13 mouse cellular contexts compared by ENCODE assay signal in genomic region chr7:126356793-126357591, GRCm38 (mm10). TPM values are rescaled to one million over a fixed set of nuclear protein-coding genes. Genes with fewer than 3 reads are reported as not detected.
DNase-seq lines count a peak whose midpoint lies in the region; ATAC-seq lines count a peak whose summit lies in the region.
"Had no signal": no experiment of that assay in that cellular context is flagged by ENCODE, and none has a peak within 500 bp of the region (broad histone marks: within the 10 kb centered on the region; RNA-seq: fewer than 3 reads in every experiment).

No protein-coding gene starts in this region.

- peak overlapping the region; percentile 62 for H3K27ac ChIP-seq in forebrain, embryonic 10.5 days
- no peak overlapping the region for H3K27ac ChIP-seq in forebrain, embryonic 15.5 days (replicated peaks)
- H3K27ac ChIP-seq in stomach, embryonic 15.5 days, result no peak overlapping the region
- H3K27ac ChIP-seq: lung, embryonic 15.5 days had no signal

- H3K4me3 ChIP-seq in forebrain, embryonic 10.5 days, result no peak overlapping the region
- no peak overlapping the region for H3K4me3 ChIP-seq in forebrain, embryonic 15.5 days
- H3K4me3 ChIP-seq in stomach, embryonic 15.5 days (replicated peaks), result no peak overlapping the region
- H3K4me3 ChIP-seq: lung, embryonic 15.5 days had no signal

- no peaks in the 10 kb centered on the region for H3K9me3 ChIP-seq in forebrain, embryonic 10.5 days
- no peaks in the 10 kb centered on the region for H3K9me3 ChIP-seq in forebrain, embryonic 15.5 days
- H3K9me3 ChIP-seq in stomach, embryonic 15.5 days, result no peaks in the 10 kb centered on the region
- H3K9me3 ChIP-seq: lung, embryonic 15.5 days had no signal

- H3K27me3 ChIP-seq in forebrain, embryonic 10.5 days (ENCODE audit: poor library complexity, severe bottlenecking), result no peaks in the 10 kb centered on the region
- no peaks in the 10 kb centered on the region for H3K27me3 ChIP-seq in forebrain, embryonic 15.5 days
- H3K27me3 ChIP-seq in stomach, embryonic 15.5 days (replicated peaks), result no peaks in the 10 kb centered on the region
- H3K27me3 ChIP-seq: lung, embryonic 15.5 days; Patski had no signal

- no peaks in the 10 kb centered on the region for H3K36me3 ChIP-seq in forebrain, embryonic 10.5 days (replicated peaks)
- H3K36me3 ChIP-seq in forebrain, embryonic 15.5 days, result no peaks in the 10 kb centered on the region
- H3K36me3 ChIP-seq in stomach, embryonic 15.5 days, result no peaks in the 10 kb centered on the region
- H3K36me3 ChIP-seq: lung, embryonic 15.5 days had no signal

- DNase-seq in forebrain, embryonic 10.5 days (ENCODE audit: extremely low spot score, low spot score), result no peak
- peak; percentile 20 for DNase-seq in c-Kit-negative CD71-positive TER-119-positive erythroid progenitor cells, embryonic 14.5 days (ENCODE audit: low read depth, low spot score)
- DNase-seq in liver, result peak; percentile 73
- no peak for DNase-seq in left cerebral cortex, adult 18-20 months (ENCODE audit: low spot score in 2 of 2)
- DNase-seq in right cerebral cortex, postnatal 10 days (ENCODE audit: low spot score in 2 of 2), result no peak
- DNase-seq in T-cell, adult 2 months (ENCODE audit: low spot score), result no peak
- DNase-seq: adrenal gland, postnatal 25 days; cerebellum, postnatal 25 days; gastrocnemius, postnatal 14 days had no signal

- peaks cover 28% of the 10 kb centered on the region for H3K4me1 ChIP-seq in forebrain, embryonic 10.5 days
- no peaks in the 10 kb centered on the region for H3K4me1 ChIP-seq in forebrain, embryonic 15.5 days
- H3K4me1 ChIP-seq in stomach, embryonic 15.5 days, result no peaks in the 10 kb centered on the region
- H3K4me1 ChIP-seq: lung, embryonic 15.5 days had no signal

- no peak for ATAC-seq in forebrain, embryonic 15.5 days (replicated peaks)
- peak; percentile 68; the same call in 1 of the 2 replicates for ATAC-seq in stomach, embryonic 15.5 days (ENCODE audit: insufficient read depth, low FRiP score, low read depth)
- ATAC-seq: Patski had no signal

- H3K9ac ChIP-seq in forebrain, embryonic 15.5 days (replicated peaks), result no peak overlapping the region
- no peak overlapping the region for H3K9ac ChIP-seq in stomach, embryonic 15.5 days
- H3K9ac ChIP-seq: lung, embryonic 15.5 days had no signal

- 47% methylated on average over 7 of the region's 7 CpGs for WGBS in forebrain, embryonic 10.5 days
- 53% methylated on average over 7 of the region's 7 CpGs for WGBS in forebrain, embryonic 15.5 days
- WGBS in stomach, embryonic 15.5 days, result 40% methylated on average over 7 of the region's 7 CpGs

- no peak overlapping the region for H3K4me2 ChIP-seq in forebrain, embryonic 15.5 days (replicated peaks)
- no peak overlapping the region for H3K4me2 ChIP-seq in stomach, embryonic 15.5 days
- H3K4me2 ChIP-seq: lung, embryonic 15.5 days had no signal

RNA-seq across cellular contexts. Expression of gene Lat, which starts 12.4 kb away (rescaled TPM):
- polyA plus RNA-seq in forebrain, embryonic 10.5 days (2016; fragmentation: Nextera tagmentation; extraction: Ambion mirVana), result 2.0 and 2.4 TPM in 2 replicates
- polyA plus RNA-seq in forebrain, embryonic 15.5 days (2015; fragmentation: Nextera tagmentation; extraction: Ambion mirVana), result 0.67 and 1.1 TPM in 2 replicates
- polyA plus RNA-seq in stomach, embryonic 15.5 days (2015; fragmentation: Nextera tagmentation; extraction: Ambion mirVana), result 2.0 and 2.2 TPM in 2 replicates
- total RNA-seq in left cerebral cortex, adult 18-20 months (2021), result 1 to 10 TPM; 1.5 to 1.7 TPM

RNA-seq across cellular contexts. Expression of gene Spns1, which starts 20.3 kb away (rescaled TPM):
- polyA plus RNA-seq in forebrain, embryonic 10.5 days (2016; fragmentation: Nextera tagmentation; extraction: Ambion mirVana), result 64.7 and 68.6 TPM in 2 replicates
- polyA plus RNA-seq in forebrain, embryonic 15.5 days (2015; fragmentation: Nextera tagmentation; extraction: Ambion mirVana), result 72.9 and 75.8 TPM in 2 replicates
- 42.4 and 53.8 TPM in 2 replicates for polyA plus RNA-seq in stomach, embryonic 15.5 days (2015; fragmentation: Nextera tagmentation; extraction: Ambion mirVana)
- 10 to 100 TPM; 84.7 to 85.3 TPM for total RNA-seq in left cerebral cortex, adult 18-20 months (2021)

RNA-seq across cellular contexts. Expression of gene Nfatc2ip, which starts 39.5 kb away (rescaled TPM):
- 2.6 and 2.8 TPM in 2 replicates for polyA plus RNA-seq in forebrain, embryonic 10.5 days (2016; fragmentation: Nextera tagmentation; extraction: Ambion mirVana)
- 2.6 and 3.0 TPM in 2 replicates for polyA plus RNA-seq in forebrain, embryonic 15.5 days (2015; fragmentation: Nextera tagmentation; extraction: Ambion mirVana)
- polyA plus RNA-seq in stomach, embryonic 15.5 days (2015; fragmentation: Nextera tagmentation; extraction: Ambion mirVana), result 2.3 and 2.7 TPM in 2 replicates
- 1 to 10 TPM; 4.5 to 5.8 TPM for total RNA-seq in left cerebral cortex, adult 18-20 months (2021)

RNA-seq across cellular contexts. Expression of gene Cd19, which starts 57.7 kb away (rescaled TPM):
- polyA plus RNA-seq in forebrain, embryonic 10.5 days (2016; fragmentation: Nextera tagmentation; extraction: Ambion mirVana), result 0.07 and 0.14 TPM in 2 replicates
- polyA plus RNA-seq in forebrain, embryonic 15.5 days (2015; fragmentation: Nextera tagmentation; extraction: Ambion mirVana), result not detected in 2 replicates
- 0.36 and 0.44 TPM in 2 replicates for polyA plus RNA-seq in stomach, embryonic 15.5 days (2015; fragmentation: Nextera tagmentation; extraction: Ambion mirVana)
- total RNA-seq in left cerebral cortex, adult 18-20 months (2021), result not detected
- polyA plus RNA-seq: lung, embryonic 15.5 days; Patski had no signal

Comparison
In these comparisons a context has a peak if more than half of its experiments do, and no peak if none do; other contexts are left out.
1. DNase-seq: peak in c-Kit-negative CD71-positive TER-119-positive erythroid progenitor cells, embryonic 14.5 days (single experiment) and liver (single experiment); none in forebrain, embryonic 10.5 days (single experiment), left cerebral cortex, adult 18-20 months (0 of 2), right cerebral cortex, postnatal 10 days (0 of 2) and T-cell, adult 2 months (single experiment).